Mouse (Mus musculus) neutrophil, adult 5-6 weeks (primary cell): ENCODE results near the gene Cwc25. TPM values are rescaled to one million over a fixed set of nuclear protein-coding genes. Genes with fewer than 3 reads are reported as not detected.
"Not testable (repeated sequence)": the region's sequence is repeated elsewhere in the genome, so short reads cannot be mapped to it uniquely, and the experiment has no call there.

Experiments used
- ATAC-seq: fragments of 151-379, 151-347 bp; 2 replicates; pipeline ENCODE4 v1.8.0; 2017; ENCODE audit warnings: mild to moderate bottlenecking, moderate TSS enrichment; ENCODE audit not compliant: insufficient number of reproducible peaks, poor library complexity, low FRiP score, severe bottlenecking; ENCODE audit errors: extremely low read depth
- total RNA-seq: library from RNA; stranded (forward); fragments of 200-1000 nt; gene quantifications from 2 replicates; pipeline ENCODE4 v1.2.3, GENCODE M21; 2017

The Cwc25 gene
- total RNA-seq, 1 experiment from 2014 or later, result 41.2 TPM

- not testable (repeated sequence) for ATAC-seq
Observed at GRCm38 (mm10) chr11:97710067-97710466, 56.3 kb downstream of the Cwc25 start.

GRCm38 (mm10) chr11:97703039-97703826 is 63.1 kb downstream of the Cwc25 start, which contains the start of gene Psmb3:
TSS of gene Psmb3 (plus strand) at chr11:97703399.
- ATAC-seq, result peak; percentile 87

GRCm38 (mm10) chr11:97702393-97702745 is 64.0 kb downstream of the Cwc25 start:
- peak; percentile 56 for ATAC-seq

GRCm38 (mm10) chr11:97701581-97702392 is 64.6 kb downstream of the Cwc25 start:
- no peak for ATAC-seq

- ATAC-seq, result no peak
Observed at GRCm38 (mm10) chr11:97700746-97701580, 65.4 kb downstream of the Cwc25 start.

GRCm38 (mm10) chr11:97700003-97700745 is 66.2 kb downstream of the Cwc25 start, which contains the start of gene Pcgf2:
TSS of gene Pcgf2 (minus strand) at chr11:97700497.
- ATAC-seq, result no peak

- ATAC-seq, result no peak
Observed at GRCm38 (mm10) chr11:97699626-97700002, 66.7 kb downstream of the Cwc25 start.

GRCm38 (mm10) chr11:97698741-97699611 is 67.4 kb downstream of the Cwc25 start:
- no peak for ATAC-seq

GRCm38 (mm10) chr11:97697891-97698529 is 68.3 kb downstream of the Cwc25 start:
- no peak for ATAC-seq

GRCm38 (mm10) chr11:97697199-97697890 is 69.0 kb downstream of the Cwc25 start:
- no peak for ATAC-seq

- ATAC-seq, result no peak
Observed at GRCm38 (mm10) chr11:97696669-97697068, 69.7 kb downstream of the Cwc25 start.

- ATAC-seq, result no peak
Observed at GRCm38 (mm10) chr11:97695712-97696401, 70.5 kb downstream of the Cwc25 start.
